Mouse (Mus musculus): ENCODE results near the gene Gm21637. TPM values are rescaled to one million over a fixed set of nuclear protein-coding genes. Genes with fewer than 3 reads are reported as not detected.
"Not testable (repeated sequence)": the region's sequence is repeated elsewhere in the genome, so short reads cannot be mapped to it uniquely, and the experiment has no call there.

Gene Gm21637
- total RNA-seq (2014; fragmentation: Nextera tagmentation), result not detected in 2 replicates
- total RNA-seq (2017), result not detected in 2 replicates

DNA sequence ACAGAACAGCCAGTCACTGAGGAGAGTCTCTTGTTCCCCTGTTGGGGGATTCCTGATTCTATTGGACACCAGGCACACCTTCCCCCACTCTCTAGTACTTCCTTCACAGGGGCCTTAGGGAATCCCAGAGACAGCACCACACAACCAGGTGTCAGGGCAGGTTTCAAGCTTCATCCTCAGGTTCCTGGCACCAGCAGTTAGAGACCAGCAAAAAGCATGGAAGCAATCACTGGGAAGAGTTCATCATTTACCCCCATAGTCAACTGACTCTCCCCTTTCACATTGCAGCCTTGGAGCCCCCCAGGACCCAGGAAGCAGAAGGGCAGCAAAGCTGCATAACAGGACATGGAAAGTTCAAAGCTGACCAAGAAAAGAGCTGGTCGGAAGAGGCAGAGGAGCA is at the start of gene Gm21637:
Gene Gm21637, plus strand, starts transcription at position 301 of the 400 bp plus-strand sequence.
- ATAC-seq (replicated peaks; ENCODE audit: poor library complexity, severe bottlenecking), result not testable (repeated sequence)

Other genes with a start within 250 kb of the Gm21637 start
- not detected in 2 replicates for gene Btbd35f25, start 244.9 kb upstream of the Gm21637 start, total RNA-seq (2014; fragmentation: Nextera tagmentation)
- not detected in 2 replicates for gene Btbd35f25, start 244.9 kb upstream of the Gm21637 start, total RNA-seq (2017)
- gene Btbd35f22, start 85.8 kb downstream of the Gm21637 start, total RNA-seq (2014; fragmentation: Nextera tagmentation), result not detected in 2 replicates
- not detected in 2 replicates for gene Btbd35f22, start 85.8 kb downstream of the Gm21637 start, total RNA-seq (2017)

All from granulocyte monocyte progenitor cell, adult 5-6 weeks (primary cell).